Mouse (Mus musculus): ENCODE measurements at regions not wholly inside any gene's neighbourhood (a gene's known extent, or its start where the extent isn't known, plus 50 kb on each side); places are given as distances from the start of the nearest gene placed in this dataset.
"Not testable (repeated sequence)": the region's sequence is repeated elsewhere in the genome, so short reads cannot be mapped to it uniquely, and the experiment has no call there.

DNA sequence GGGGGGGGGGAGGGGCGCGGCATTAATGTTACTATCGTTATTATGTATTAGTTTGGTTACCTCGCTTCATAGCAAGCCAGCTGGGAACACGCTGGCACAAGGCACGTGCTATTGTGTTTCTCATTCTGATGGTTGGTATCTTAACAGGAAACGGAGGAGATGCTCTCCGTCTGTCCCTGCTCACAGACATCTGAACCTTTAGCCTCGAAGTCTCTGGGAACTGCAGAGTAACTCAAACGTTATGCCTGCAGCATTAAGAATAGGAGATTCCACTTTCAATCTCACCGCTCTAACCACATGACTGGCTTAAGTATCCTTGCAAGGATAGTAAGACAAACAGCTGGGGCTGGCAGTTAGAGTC, 80.0 kb downstream of the Nfkbiz start:
- DNase-seq (ENCODE audit: low spot score), result no peak

DNA sequence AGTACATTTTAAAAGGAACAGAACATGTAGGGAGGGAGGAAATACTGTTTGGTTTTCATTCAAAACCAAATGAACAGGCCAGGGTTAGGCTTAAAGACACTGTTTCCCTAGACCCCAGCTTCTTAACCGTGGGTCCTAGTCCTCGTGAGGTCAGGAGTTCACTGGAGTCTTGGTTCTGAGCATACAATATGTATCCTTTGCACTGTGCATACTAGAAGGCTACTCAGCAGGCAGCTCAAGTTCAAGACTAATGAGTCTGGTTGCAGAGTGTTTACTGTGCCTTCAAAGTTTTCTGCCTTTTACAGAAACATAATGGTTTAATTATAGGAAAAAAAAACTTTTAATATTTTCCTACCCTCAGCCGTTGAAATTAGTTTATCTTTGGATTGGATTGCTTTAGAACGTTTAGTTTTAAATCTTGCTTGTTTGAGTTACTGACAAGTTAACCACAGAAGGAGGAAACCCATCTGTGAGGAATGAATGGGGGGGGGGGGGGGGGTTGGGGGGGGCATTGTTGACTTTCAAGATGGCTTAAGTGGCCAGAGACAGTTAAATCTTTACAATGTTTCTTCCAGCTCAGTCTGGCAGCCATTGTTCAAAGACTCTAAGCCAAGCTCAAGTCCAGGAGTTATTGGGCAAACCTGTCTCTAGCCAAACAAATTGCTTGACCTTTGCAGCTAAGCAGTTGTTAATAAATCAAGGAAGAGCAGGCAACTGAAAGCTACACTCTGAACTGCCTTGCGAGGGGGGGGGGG, 80.6 kb downstream of the Nfkbiz start:
- DNase-seq (ENCODE audit: low spot score), result no peak

GRCm38 (mm10) chr16:55757422-55757815, 81.3 kb downstream of the Nfkbiz start:
- DNase-seq (ENCODE audit: low spot score), result not testable (repeated sequence)

GRCm38 (mm10) chr16:55756764-55757421, 81.8 kb downstream of the Nfkbiz start:
- DNase-seq (ENCODE audit: low spot score), result no peak

DNA sequence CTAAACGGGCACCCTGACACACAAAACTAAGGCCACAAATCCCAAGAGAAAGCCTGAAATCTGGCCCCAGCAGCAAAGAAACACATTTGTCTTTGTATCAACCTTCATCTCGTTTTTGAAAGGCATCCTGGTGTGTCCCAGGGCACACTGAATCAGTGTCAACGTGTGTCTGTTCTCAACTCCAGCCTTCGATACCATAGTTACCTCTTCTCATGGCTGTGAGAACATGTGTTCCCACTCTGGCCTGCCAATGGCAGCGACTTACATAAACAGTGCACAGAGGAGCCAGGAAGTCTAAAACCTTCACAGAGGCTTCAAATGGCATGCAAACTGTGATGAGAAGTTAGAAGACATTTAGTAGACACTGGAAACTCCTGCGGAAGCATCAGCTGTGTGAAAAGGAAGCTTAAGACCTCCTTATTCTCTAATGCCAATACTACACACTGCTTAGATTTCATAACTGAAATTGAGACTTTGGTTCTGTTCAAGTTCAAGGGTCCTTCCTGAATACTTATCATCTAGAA, 83.3 kb downstream of the Nfkbiz start:
- no peak for DNase-seq (ENCODE audit: low spot score)

DNA sequence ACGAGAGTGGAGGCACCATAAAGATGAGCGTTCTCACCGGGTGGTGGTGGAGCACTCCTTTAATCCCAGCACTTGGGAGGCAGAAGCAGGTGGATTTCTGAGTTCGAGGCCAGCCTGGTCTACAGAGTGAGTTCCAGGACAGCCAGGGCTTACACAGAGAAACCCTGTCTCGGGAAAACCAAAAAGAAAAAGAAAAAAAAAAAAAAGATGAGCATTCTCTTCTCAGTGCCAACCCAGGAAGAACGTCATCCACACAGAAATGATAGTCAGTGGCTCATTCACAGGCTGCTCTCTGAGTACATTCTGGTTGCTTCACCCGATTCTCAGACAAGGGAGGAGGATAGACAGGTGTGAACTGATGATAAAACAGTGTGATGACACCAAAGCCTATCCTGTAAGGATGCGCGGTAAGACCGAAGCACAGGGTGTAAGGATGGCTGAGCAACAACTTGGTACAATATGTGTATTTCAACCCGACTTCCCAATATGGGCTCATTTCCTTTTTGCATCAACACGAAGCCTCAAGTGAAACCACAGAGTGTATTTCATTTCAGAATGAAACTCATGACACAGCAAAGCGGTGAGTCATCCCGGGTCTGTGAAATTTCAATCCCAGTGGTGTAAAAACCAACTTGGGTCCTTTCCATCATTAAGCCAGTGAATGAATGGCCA, 84.5 kb downstream of the Nfkbiz start:
- DNase-seq (ENCODE audit: low spot score), result peak; percentile 36

DNA sequence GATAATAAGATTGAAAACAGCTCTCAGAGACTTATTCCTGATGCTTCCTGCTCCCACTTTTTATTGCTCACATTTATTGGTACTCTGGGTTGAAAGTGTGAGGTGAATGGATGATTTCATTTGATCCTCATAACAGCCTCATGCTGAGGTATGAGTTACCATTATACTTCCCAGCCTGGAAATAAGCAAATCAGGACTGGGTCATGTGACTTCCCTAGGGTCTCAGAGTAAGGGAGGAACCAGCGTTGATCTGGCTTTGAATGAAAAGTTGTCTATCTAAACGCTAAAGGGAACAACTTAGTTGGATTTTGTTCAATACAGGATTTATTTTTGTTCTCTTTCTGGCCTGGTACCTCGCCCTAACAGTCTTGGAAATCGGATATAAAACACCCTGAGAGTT, 85.3 kb downstream of the Nfkbiz start:
- no peak for DNase-seq (ENCODE audit: low spot score)

DNA sequence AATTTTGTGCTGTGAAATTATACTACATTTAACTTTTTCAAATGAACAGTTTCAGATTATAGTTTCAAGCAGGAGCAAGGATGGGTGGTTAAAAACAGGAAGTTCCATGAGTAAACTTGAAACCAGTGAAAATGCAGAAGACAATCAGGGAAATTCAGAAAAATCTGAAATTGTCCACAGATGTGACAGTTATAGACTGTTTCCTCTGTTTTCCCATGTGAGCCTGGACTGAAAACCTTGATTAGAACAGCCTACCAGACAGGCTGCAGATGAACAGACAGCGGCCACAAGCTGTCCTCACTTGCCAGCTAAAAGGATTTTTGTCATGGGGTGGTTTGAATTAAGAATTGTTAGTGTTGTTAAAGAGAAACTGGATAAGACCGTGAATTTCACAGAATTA, 91.4 kb downstream of the Nfkbiz start:
- peak; percentile 21 for DNase-seq (ENCODE audit: low spot score)

- no peak for DNase-seq (ENCODE audit: low spot score)
Observed at GRCm38 (mm10) chr16:55746159-55746558, 92.5 kb downstream of the Nfkbiz start.

DNA sequence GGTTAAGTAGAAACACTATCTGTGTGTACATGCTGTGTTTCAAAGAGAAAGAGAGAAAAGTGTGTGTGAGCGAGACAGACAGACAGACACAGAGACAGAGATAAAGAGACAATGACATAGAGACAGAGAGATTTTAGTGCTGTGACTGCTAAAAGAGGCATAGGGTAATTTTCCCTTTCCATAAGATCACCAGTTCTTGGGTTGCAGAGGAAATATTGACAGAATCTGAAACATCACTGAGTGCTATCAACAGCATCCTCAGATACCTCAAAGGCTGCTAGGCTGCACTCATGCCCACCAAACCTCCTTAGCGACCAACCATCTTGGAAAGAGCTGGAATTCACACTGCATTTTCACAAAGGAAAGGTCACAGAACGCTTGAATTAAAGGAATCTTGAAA, 93.6 kb downstream of the Nfkbiz start:
- DNase-seq (ENCODE audit: low spot score), result no peak

DNA sequence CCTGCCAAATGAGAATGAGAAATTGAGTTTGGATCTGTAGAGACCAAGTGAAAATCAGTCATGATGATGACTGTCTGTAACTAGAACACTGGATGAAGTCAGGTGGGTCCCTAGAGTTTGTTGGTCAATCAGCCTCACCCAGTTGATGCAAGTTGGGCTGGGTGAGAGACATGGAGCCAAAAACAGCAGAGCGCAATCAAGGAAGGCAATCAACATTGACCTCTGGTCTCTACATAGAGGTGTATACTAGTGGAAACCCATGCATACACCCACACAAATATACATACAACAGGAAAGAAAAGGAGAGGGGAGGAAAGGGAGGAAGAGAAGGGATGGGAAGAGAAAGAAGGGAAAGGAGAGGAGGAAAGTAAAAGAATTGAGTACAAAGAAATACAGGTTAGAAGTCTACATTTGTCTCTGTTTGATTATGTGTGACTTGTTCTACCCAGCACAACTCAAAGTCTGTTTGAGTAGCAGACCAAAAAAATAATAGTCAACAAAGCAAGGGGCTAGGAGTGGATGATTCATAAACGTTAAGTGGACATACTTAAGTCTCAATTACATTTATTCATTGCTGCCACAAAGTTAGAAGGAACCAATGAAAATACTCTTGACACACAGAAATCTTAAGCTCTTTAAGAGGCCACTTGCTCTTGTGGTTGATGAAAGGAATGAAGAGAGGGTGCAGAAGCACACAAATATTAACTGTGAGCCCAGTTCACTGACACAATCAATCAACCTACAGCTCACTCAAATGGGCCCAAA, 97.4 kb downstream of the Nfkbiz start:
- no peak for DNase-seq (ENCODE audit: low spot score)

GRCm38 (mm10) chr16:55738741-55739140, 100.0 kb downstream of the Nfkbiz start:
- no peak for DNase-seq (ENCODE audit: low spot score)

GRCm38 (mm10) chr16:55735476-55735968, 103.2 kb downstream of the Nfkbiz start:
- no peak for DNase-seq (ENCODE audit: low spot score)

GRCm38 (mm10) chr16:55734301-55734700, 104.4 kb downstream of the Nfkbiz start:
- peak; percentile 28 for DNase-seq (ENCODE audit: low spot score)

GRCm38 (mm10) chr16:55733751-55734150, 104.9 kb downstream of the Nfkbiz start:
- peak; percentile 39 for DNase-seq (ENCODE audit: low spot score)

DNA sequence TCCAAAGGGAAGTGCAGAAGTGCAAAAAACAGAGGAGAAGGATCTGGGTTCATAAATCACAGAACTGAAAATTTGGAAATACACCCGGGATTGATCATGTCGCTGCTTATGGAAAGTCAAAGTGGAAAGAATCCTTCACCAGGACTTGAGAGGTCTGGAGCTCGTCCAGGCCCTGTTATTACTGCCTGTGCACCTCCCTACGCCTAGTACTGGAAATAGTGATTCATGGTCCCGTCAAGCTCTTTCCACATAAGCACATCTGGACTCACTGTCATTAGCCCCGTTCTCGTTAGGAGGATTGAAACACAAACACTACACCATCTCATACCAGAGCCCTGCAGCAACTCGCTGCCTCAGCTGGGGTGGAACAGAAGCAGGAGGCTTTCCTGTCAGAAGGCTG, 107.7 kb downstream of the Nfkbiz start:
- no peak for DNase-seq (ENCODE audit: low spot score)

- no peak for DNase-seq (ENCODE audit: low spot score)
Observed at GRCm38 (mm10) chr16:55726538-55726937, 112.2 kb downstream of the Nfkbiz start.

DNA sequence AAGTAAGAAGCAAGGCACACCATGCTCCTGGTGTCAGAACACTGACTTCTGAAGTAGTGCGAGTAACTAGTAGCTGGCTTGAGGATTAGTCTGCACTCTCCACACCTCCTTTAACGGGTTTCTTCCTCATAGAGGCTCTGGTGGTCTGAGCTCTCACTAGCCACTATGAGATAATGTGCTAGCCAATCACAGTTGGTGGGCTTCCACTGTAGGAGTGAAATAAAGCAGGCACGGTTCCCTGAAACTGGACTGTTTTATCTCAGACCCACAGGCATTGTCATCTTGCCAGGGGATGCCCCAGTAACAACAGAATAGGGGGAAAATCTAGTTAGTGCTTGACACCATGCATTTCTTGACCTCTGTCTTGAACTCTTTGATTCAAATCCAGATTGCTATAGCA, 118.3 kb downstream of the Nfkbiz start:
- DNase-seq (ENCODE audit: low spot score), result no peak

GRCm38 (mm10) chr16:55710017-55710416, 128.7 kb downstream of the Nfkbiz start:
- no peak for DNase-seq (ENCODE audit: low spot score)

DNA sequence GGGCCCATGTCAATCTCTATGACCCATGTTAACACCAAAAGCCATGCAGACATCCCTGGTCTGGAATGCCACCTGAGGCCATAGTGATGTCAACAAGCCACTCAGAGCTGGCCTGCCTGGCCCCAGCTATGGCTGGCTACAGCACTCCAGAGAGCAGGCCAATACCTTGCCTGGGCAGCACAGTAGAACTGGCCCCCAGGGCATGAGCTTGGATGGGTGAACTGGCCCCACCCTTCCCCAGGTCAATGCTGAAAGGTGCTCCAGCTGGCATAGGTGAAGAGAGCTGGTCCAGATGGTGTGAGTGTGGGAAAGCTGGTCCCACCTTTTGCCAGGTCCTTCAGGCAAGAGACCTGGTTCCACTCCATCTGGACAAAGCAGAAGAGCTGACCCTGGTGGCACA, 132.2 kb downstream of the Nfkbiz start:
- DNase-seq (ENCODE audit: low spot score), result no peak

- peak; percentile 30 for DNase-seq (ENCODE audit: low spot score)
Observed at GRCm38 (mm10) chr16:55698489-55698892, 140.2 kb downstream of the Nfkbiz start.

DNA sequence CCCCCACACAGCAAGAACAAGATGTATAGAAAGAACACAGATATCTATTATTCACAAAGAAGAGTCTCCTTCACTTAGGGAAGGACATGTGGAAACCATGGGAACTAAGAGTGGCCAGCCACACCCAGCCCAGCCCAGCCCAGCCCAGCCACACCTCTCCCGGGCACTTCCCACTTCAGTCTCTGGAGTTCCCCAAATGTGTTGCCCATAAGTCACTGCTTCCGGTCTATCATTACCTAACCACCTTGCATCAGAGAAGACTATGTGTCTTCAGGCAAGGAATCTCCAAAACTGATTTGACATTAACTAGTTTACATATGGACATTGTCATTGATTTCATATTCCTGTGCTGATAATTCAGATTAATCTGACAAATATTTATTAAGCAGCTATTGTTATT, 147.6 kb downstream of the Nfkbiz start:
- no peak for DNase-seq (ENCODE audit: low spot score)
